Mouse (Mus musculus) neural tube, embryonic 14.5 days (tissue): ENCODE data around the gene Hdgfl3. TPM values are rescaled to one million over a fixed set of nuclear protein-coding genes. Genes with fewer than 3 reads are reported as not detected.
"Not testable (repeated sequence)": the region's sequence is repeated elsewhere in the genome, so short reads cannot be mapped to it uniquely, and the experiment has no call there.

ENCODE experiments used
- ATAC-seq: fragments of 200-750 bp; cut with Nextera tagmentation; 2 replicates; pipeline ENCODE4 v1.8.0; 2017; ENCODE audit warnings: low read depth, mild to moderate bottlenecking, moderate TSS enrichment, moderate library complexity
- H3K27ac ChIP-seq: fragments of 300-500 bp; sonication (generic); 2 replicates; pipeline ENCODE4 v1.5.1; 2014; ENCODE audit warnings: low read depth, mild to moderate bottlenecking, control low read depth, low read length, moderate library complexity, mixed read lengths
- H3K27me3 ChIP-seq: fragments of 300-500 bp; sonication (generic); 2 replicates; pipeline ENCODE4 v1.6.1; 2014; ENCODE audit warnings: low read length; ENCODE audit not compliant: control insufficient read depth, insufficient read depth
- H3K36me3 ChIP-seq: fragments of 300-500 bp; sonication (generic); 2 replicates; pipeline ENCODE4 v1.6.1; 2014; ENCODE audit warnings: low read length, mixed read lengths; ENCODE audit not compliant: control insufficient read depth, insufficient read depth
- H3K4me1 ChIP-seq: fragments of 300-500 bp; sonication (generic); 2 replicates; pipeline ENCODE4 v1.6.1; 2014; ENCODE audit warnings: low read length; ENCODE audit not compliant: control insufficient read depth, insufficient read depth
- H3K4me2 ChIP-seq: fragments of 300-500 bp; sonication (generic); 2 replicates; pipeline ENCODE4 v1.6.1; 2014; ENCODE audit warnings: mild to moderate bottlenecking, low read depth, low read length, control low read depth
- H3K4me3 ChIP-seq: fragments of 300-500 bp; sonication (generic); 2 replicates; pipeline ENCODE4 v1.5.1; 2014; ENCODE audit warnings: low read depth, low read length, control low read depth, mixed read lengths
- H3K9ac ChIP-seq: fragments of 300-500 bp; sonication (generic); replicated peaks from 2 replicates; pipeline ENCODE4 v1.6.1; 2014; ENCODE audit warnings: low read depth, mild to moderate bottlenecking, control low read depth, low read length, mixed read lengths
- H3K9me3 ChIP-seq: fragments of 300-500 bp; sonication (generic); 2 replicates; pipeline ENCODE4 v1.6.1; 2016; ENCODE audit warnings: low read length; ENCODE audit not compliant: control insufficient read depth
- WGBS: fragments of 180-500 bp; shearing (Covaris S2); extraction: QIAGEN DNeasy Blood & Tissue Kit; methylation state at CpG from one replicate; pipeline ENCODE4 v1.1.7; 2014; 5-methylcytosine and 5-hydroxymethylcytosine counted together
- polyA plus RNA-seq: library from polyadenylated mRNA; unstranded; fragments of >200 nt; fragmentation: Nextera tagmentation; extraction: Ambion mirVana; gene quantifications from 2 replicates; pipeline ENCODE4 v1.2.1, GENCODE M21; 2014

Gene Hdgfl3
- polyA plus RNA-seq, 1 experiment from 2014 or later, result 93.2 TPM

GRCm38 (mm10) chr7:81845313-81845712 is 89.0 kb downstream of the Hdgfl3 start:
- Histone ChIP-seq H3K4me2 (no peak overlapping the region), H3K9me3 (no peaks in the 10 kb centered on the region), H3K27me3 (no peaks in the 10 kb centered on the region), H3K27ac (no peak overlapping the region), H3K4me1 (no peaks in the 10 kb centered on the region), H3K4me3 (no peak overlapping the region), H3K36me3 (no peaks in the 10 kb centered on the region), H3K9ac (no peak overlapping the region)
- WGBS, result 78% methylated on average over 3 of the region's 3 CpGs
- no peak for ATAC-seq

- H3K36me3 ChIP-seq, result no peaks in the 10 kb centered on the region
- no peaks in the 10 kb centered on the region for H3K4me1 ChIP-seq
- ATAC-seq, result no peak
- H3K27ac ChIP-seq, result no peak overlapping the region
- no peak overlapping the region for H3K9ac ChIP-seq
- H3K27me3 ChIP-seq, result no peaks in the 10 kb centered on the region
- H3K9me3 ChIP-seq, result no peaks in the 10 kb centered on the region
- H3K4me2 ChIP-seq, result no peak overlapping the region
- H3K4me3 ChIP-seq, result no peak overlapping the region
- WGBS, result 92% methylated on average over 11 of the region's 11 CpGs
Measured at GRCm38 (mm10) chr7:81844801-81845200, 89.5 kb downstream of the Hdgfl3 start.

- Histone ChIP-seq H3K9ac (no peak overlapping the region), H3K27ac (no peak overlapping the region), H3K4me1 (no peaks in the 10 kb centered on the region), H3K4me3 (no peak overlapping the region), H3K4me2 (no peak overlapping the region), H3K27me3 (no peaks in the 10 kb centered on the region), H3K9me3 (no peaks in the 10 kb centered on the region), H3K36me3 (no peaks in the 10 kb centered on the region)
- 80% methylated on average over 8 of the region's 8 CpGs for WGBS
- ATAC-seq, result no peak
Measured at GRCm38 (mm10) chr7:81843903-81844302, 90.4 kb downstream of the Hdgfl3 start.

- Histone ChIP-seq H3K36me3 (no peaks in the 10 kb centered on the region), H3K27ac (no peak overlapping the region), H3K27me3 (no peaks in the 10 kb centered on the region), H3K4me3 (no peak overlapping the region), H3K4me2 (no peak overlapping the region), H3K9me3 (no peaks in the 10 kb centered on the region), H3K4me1 (no peaks in the 10 kb centered on the region), H3K9ac (no peak overlapping the region)
- WGBS, result 81% methylated on average over 1 of the region's 1 CpGs
- ATAC-seq, result no peak
Measured at GRCm38 (mm10) chr7:81842998-81843397, 91.3 kb downstream of the Hdgfl3 start.

DNA sequence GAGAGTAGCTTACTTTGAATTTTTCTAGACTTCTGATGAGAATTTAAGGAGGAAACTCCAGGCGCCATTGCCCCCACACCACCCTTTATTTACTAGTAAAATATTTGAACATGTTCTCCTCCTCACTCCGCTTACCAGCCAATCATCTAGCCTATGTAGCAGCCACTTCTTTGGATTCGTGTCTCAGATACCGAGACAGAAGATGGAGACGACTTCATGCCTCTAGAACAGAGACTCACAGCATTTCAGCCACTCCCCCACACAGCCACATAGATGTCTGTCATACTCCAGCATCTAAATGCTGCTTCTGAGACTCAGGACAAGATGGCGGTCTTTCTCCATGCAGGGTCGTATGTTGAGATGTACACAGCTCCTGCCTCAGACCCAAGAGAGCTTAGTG is 92.1 kb downstream of the Hdgfl3 start:
- H3K9me3 ChIP-seq, result no peaks in the 10 kb centered on the region
- ATAC-seq, result no peak
- H3K4me1 ChIP-seq, result no peaks in the 10 kb centered on the region
- H3K9ac ChIP-seq, result no peak overlapping the region
- H3K4me3 ChIP-seq, result no peak overlapping the region
- no peak overlapping the region for H3K27ac ChIP-seq
- no peak overlapping the region for H3K4me2 ChIP-seq
- H3K27me3 ChIP-seq, result no peaks in the 10 kb centered on the region
- 92% methylated on average over 7 of the region's 7 CpGs for WGBS
- H3K36me3 ChIP-seq, result no peaks in the 10 kb centered on the region

DNA sequence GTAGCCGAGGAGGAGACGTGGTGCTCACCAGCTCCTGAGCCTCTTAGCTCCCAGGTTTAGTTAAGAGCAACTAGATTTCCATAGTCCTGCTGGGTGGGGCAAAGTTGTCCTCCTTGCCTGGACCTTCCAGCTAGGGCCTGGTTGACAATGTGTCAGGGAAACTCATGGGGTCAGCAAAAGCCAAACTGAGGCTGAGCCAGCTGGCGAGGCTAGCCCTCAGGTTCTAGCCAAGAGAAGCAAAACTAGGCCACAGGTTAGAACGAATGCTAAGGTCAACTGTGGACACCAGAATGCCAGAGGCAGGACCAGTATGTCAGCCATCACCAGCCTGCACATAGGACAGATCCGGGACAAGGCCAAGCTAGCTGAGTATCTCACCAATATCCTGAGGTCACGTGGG is 92.8 kb downstream of the Hdgfl3 start:
- H3K4me1 ChIP-seq, result no peaks in the 10 kb centered on the region
- H3K27me3 ChIP-seq, result no peaks in the 10 kb centered on the region
- ATAC-seq, result no peak
- H3K9ac ChIP-seq, result no peak overlapping the region
- no peaks in the 10 kb centered on the region for H3K36me3 ChIP-seq
- H3K4me3 ChIP-seq, result no peak overlapping the region
- H3K4me2 ChIP-seq, result no peak overlapping the region
- H3K27ac ChIP-seq, result no peak overlapping the region
- WGBS, result 89% methylated on average over 6 of the region's 6 CpGs
- H3K9me3 ChIP-seq, result no peaks in the 10 kb centered on the region

- Histone ChIP-seq H3K36me3 (no peaks in the 10 kb centered on the region), H3K27ac (no peak overlapping the region), H3K4me3 (no peak overlapping the region), H3K4me2 (no peak overlapping the region), H3K27me3 (no peaks in the 10 kb centered on the region), H3K4me1 (no peaks in the 10 kb centered on the region), H3K9me3 (no peaks in the 10 kb centered on the region), H3K9ac (no peak overlapping the region)
- WGBS, result 54% methylated on average over 7 of the region's 7 CpGs
- ATAC-seq, result no peak
Measured at GRCm38 (mm10) chr7:81840661-81841181, 93.6 kb downstream of the Hdgfl3 start.

DNA sequence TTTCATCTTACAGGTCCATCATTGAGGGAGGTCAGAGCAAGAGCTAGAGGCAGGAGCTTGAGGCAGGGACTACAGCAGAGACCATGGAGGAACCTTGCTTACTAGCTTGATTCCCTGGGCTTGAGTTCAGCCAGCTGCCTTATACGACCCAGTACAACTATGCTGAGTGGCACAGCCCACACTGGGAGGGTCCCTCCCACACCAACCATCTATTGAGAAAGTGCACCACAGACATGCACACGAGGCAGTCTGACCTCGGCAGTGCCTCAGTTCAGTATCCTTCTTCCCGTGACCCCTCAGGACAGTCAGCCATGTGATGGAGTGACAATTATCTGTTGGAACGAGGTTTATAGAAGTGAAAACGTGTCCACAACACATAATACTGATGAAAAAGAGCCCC is 94.5 kb downstream of the Hdgfl3 start:
- no peaks in the 10 kb centered on the region for H3K4me1 ChIP-seq
- no peaks in the 10 kb centered on the region for H3K9me3 ChIP-seq
- no peaks in the 10 kb centered on the region for H3K36me3 ChIP-seq
- H3K9ac ChIP-seq, result no peak overlapping the region
- H3K4me3 ChIP-seq, result no peak overlapping the region
- 63% methylated on average over 6 of the region's 6 CpGs for WGBS
- no peaks in the 10 kb centered on the region for H3K27me3 ChIP-seq
- no peak for ATAC-seq
- no peak overlapping the region for H3K4me2 ChIP-seq
- no peak overlapping the region for H3K27ac ChIP-seq

GRCm38 (mm10) chr7:81837771-81838170 is 96.5 kb downstream of the Hdgfl3 start:
- not testable (repeated sequence) for ATAC-seq, H3K9ac ChIP-seq, H3K36me3 ChIP-seq, H3K27me3 ChIP-seq, H3K4me1 ChIP-seq, H3K27ac ChIP-seq, H3K4me3 ChIP-seq, H3K4me2 ChIP-seq, H3K9me3 ChIP-seq
- 91% methylated on average over 5 of the region's 5 CpGs for WGBS

GRCm38 (mm10) chr7:81835430-81835829 is 98.8 kb downstream of the Hdgfl3 start:
- no peak overlapping the region for H3K4me3 ChIP-seq
- H3K36me3 ChIP-seq, result no peaks in the 10 kb centered on the region
- H3K9ac ChIP-seq, result no peak overlapping the region
- 92% methylated on average over 5 of the region's 5 CpGs for WGBS
- no peaks in the 10 kb centered on the region for H3K9me3 ChIP-seq
- H3K27me3 ChIP-seq, result no peaks in the 10 kb centered on the region
- H3K4me1 ChIP-seq, result no peaks in the 10 kb centered on the region
- no peak for ATAC-seq
- no peak overlapping the region for H3K27ac ChIP-seq
- H3K4me2 ChIP-seq, result no peak overlapping the region
